Mouse (Mus musculus): ENCODE results near the gene Tnfrsf4.

Tnfrsf4 gene

DNA sequence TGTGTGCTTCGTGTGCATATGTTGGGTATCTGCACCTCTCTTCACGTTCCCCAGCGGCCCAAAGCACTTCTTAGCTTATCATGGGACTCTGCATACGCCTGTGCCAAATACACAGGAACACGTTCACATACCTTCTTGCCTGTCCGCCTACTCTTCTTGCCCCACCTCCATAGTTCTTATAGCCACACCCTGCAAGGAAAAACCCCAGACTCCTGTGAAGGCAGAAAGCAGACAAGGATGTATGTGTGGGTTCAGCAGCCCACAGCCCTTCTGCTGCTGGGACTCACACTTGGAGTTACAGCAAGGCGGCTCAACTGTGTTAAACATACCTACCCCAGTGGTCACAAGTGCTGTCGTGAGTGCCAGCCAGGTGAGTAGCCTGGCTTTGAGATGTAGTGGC lies at the start of gene Tnfrsf4:
Gene Tnfrsf4, plus strand, starts transcription at position 207 of the 400 bp plus-strand sequence.
- no peak for DNase-seq (ENCODE audit: low read depth, low spot score)

DNA sequence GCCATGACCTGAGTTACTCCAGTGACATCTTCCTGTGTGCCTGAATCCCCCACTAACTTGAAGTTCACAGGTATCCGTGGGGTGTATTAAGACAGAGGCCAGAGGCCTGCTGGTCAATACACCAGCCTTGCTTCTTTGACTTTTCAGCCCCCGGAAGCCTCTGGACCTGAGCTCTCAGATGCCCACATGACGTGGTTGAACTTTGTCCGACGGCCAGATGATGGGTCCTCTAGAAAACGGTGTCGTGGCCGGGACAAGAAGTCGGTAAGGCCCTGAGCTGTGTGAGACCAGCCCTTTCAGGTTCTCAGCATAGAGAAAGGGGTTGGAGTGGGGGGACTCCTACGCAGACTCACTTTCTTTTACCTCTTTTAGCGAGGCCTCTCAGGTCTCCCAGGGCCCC lies 49.2 kb upstream of the Tnfrsf4 start:
- DNase-seq (ENCODE audit: low read depth, low spot score): no peak

DNA sequence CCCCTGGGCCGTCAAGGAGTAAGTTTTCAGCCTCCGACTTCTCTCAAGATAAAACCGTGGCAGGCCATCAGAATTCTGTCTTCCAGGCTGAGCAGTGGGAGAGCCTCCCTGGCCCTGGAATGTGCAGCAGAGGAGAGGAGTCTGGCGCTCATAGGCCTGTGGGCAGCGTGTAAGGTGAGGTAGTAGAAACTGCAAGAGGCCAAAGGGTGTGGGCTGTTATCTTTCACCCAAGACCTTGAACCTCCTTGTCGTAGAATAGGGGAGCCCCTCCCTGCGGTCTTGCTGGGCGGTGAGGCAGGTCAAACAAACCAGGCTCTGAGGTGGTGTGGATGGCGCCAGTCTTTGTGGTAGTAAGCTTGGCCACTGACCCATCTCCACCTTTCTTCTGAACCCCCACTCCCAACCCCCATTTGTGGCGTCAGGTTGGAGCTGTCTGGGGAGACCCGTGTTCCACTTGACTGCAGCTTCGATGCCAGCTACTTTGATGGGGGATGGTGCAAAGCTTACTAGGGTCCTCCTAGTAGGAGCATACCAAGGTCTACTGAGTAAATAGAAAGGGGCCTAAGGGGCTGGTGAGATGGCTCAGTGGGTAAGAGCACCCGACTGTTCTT lies 44.5 kb upstream of the Tnfrsf4 start:
- DNase-seq (ENCODE audit: low read depth, low spot score): no peak

DNA sequence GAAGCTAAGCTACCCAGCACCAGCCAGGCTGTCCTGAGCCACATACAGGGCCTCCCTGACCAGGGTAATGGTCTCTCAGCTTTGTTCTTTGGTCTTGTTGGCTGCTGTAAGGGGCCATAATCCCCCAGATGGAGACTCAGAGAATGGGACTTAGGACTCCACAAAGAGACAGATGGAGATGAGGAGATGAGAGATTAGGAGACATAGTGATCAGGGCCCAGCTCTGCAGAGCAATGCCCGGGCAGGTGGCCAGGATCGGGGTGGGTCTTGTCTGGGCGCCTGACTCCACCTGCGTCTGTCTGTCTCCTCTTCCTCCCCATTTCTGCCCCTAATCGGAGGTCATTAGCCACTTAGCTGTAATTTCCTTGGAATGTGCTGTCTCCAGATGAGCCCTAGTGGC lies 43.4 kb upstream of the Tnfrsf4 start:
- DNase-seq (ENCODE audit: low read depth, low spot score): no peak

DNA sequence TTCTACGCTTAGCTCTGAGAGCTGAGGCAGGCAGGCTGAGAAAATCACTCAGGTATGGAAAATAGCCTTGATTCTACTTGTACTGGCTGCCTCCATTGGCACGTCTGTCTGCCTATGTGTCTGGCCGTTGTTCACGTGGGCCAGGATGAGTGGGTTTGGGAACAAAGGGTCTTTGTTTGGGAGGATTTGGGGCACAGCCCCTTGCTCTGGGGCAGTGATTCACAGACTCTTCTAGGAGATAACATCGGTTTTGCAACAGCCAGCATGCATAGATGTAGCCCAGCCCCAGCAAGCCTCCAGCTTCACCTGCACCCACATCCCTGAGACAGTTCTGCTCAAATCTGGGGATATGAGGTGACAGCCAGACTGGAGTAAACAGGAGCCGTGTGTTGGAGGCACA lies 41.0 kb upstream of the Tnfrsf4 start:
- no peak for DNase-seq (ENCODE audit: low read depth, low spot score)

DNA sequence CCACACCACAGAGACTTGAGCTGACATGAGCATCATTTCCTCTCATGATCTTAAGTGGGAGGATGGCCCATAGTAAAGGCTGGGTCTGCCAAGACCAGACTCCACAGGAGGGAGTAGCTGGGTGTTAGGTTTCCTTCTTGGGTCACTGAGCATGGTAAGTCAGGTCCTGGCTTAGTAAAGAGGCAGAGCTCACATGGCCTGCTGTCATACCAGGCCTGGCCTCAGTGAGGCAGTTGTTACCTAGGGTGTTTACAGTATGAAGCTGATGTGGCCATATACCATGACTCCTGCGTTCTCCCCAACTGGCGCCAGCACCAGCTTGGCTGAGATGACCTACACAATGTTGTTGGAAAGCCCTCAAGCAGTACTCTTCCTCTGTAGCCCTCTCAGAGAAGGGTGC lies 40.4 kb upstream of the Tnfrsf4 start:
- DNase-seq (ENCODE audit: low read depth, low spot score): no peak

DNA sequence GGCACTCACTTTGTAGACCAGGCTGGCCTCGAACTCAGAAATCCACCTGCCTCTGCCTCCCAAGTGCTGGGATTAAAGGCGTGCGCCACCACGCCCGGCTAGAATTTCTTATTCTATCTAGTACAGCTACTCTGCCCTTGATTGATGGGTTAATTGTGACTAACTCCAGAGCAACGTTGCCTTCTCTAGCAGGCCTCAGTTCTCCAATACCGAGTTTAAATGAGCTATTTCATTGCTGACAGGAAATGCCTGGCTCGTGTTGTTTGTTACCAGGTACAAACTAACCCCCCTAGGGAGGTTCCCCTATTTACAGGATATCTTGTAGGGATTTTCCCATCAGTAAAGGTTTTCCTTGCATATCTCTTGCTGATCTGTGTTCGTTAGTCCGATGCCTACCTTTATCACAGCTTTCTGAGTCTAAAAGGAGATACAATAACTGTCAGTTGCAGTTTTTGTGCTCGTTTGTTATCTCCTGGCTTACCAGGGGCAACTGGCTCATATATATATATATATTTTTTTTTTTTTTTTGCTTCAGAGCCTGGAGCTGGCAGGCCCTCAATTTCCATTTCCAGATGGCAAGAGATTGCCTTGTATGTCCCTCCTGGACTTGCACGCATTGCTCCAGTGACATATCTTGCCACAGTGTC lies 32.1 kb upstream of the Tnfrsf4 start:
- no peak for DNase-seq (ENCODE audit: low read depth, low spot score)

DNA sequence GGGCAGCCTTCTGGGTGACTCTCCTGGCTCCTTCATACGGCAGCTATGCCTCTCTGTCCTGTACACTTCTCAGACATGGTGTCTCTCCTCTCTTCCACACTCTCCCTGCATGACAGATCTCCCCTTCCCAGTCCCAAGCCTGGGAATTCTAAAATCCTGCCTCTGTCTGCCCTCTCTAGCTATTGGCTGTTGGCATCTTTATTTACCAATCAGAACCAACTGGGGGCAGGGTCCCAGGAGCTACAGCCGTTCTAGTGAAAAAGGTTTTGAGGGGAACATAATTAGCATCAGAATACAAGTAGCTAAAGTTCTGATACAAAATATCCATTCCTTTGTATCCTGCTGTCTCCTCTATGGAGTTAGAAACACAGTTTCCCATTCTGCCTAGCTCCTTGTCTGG lies 29.9 kb upstream of the Tnfrsf4 start:
- no peak for DNase-seq (ENCODE audit: low read depth, low spot score)

DNA sequence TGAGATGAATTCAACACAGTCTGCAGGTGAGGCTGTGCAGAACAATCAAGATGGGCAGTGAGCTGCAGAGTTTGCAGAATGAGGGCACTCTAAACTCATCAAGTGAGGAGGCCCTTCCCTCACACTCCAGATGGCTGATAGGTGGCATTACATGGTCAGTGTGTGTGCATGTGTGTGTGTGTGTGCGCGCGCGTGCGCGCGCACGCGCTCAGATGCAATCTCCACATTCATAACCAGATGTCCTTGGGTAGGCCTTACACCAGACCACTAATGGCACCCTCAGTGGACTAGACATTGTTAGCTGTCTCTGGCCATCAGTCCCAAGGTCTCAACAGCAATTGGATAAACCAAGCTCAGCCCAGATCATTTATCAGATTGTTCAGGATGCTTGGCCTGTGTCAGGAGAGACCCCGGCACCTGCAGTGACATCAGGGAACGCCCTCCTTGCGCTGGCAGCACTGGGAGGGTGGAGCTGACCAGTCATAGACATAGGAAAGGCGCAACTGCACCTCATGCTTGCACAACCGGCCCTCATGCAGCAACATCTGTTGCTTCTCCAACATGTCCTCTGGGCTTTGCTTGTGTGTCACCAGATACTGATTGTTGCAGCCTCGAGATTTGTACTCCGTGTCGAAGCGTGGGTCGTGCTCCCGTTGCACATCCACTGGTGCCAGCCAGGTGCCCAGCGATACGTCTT lies 22.3 kb upstream of the Tnfrsf4 start:
- no peak for DNase-seq (ENCODE audit: low read depth, low spot score)

DNA sequence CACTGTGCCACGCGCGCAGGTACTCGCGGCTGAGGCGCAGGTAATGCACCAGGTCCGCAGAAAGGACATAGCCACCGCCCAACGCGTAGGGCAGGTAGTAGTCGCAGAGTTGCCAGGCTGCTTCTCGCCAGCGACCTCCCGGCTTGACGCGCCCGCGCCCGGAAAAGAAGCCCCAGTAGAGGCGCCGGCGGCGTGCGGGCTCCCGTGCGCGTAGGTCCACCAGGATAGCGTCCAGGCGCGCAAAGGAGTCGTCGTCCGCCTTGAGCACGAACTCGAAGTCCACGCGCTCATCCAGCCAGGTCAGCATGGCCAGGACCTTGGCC lies 21.8 kb upstream of the Tnfrsf4 start:
- DNase-seq (ENCODE audit: low read depth, low spot score): no peak

DNA sequence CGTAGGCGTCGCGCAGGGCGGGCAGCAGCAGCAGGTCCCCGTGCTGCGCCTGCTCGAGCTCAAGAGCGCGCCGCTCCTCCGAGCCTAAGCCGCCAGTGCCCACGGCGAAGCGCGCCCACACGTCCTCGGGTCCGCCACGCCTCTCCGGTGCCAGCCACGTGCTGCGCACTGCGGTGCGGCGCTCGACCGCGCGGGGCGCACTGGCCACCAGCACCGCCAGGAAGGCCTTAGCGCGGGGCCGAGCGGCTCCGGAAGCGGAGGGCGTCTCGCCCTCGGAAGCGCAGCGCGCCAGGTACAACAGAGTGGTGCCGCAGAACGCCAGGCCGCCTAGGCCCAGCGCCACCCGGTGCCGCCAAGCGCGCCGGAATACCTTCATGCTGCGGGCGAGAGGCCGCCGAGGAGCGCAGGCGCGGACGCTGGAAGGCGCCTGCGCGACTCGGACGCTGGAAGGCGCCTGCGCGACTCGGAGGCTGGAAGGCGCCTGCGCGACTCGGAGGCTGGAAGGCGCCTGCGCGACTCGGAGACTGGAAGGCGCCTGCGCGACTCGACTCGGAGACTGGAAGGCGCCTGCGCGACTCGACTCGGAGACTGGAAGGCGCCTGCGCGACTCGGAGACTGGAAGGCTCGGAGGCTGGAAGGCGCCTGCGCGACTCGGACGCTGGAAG lies 21.3 kb upstream of the Tnfrsf4 start, which contains the start of the genes B3galt6 and Sdf4:
Gene B3galt6, minus strand, starts transcription at position 409 of the 665 bp plus-strand sequence.
Gene Sdf4, plus strand, starts transcription at position 632 of the 665 bp plus-strand sequence.
- peak; percentile 90 for DNase-seq (ENCODE audit: low read depth, low spot score)

DNA sequence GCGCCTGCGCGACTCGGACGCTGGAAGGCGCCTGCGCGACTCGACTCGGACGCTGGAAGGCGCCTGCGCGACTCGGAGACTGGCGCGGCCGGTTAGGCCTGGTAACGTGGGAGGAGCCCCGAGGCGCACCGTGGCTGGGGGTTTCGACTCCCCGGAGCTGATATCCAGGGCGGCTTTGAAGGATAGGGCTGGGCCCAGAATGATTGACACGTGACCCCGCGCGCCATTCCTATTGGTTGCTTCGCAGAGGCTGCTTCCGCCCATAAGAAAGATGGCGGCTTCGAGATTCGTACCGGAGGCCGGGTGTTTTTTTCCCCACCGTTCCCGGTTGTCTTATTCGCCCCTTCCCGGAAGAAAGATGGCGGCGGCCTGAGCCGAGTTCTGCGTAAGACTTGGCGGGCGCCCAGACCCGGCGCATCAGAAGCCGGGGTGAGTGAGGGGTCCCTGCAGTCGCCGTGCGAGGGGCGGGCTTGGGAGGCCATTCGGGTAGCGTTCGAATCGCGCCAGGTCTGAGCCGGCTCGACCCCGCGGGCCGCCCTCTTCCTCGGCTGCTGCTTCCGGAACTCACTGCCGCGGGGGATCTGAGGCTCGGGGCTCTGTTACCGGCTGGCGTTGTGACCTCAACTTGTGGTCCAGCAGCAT lies 20.6 kb upstream of the Tnfrsf4 start:
- DNase-seq (ENCODE audit: low read depth, low spot score): peak; percentile 92

DNA sequence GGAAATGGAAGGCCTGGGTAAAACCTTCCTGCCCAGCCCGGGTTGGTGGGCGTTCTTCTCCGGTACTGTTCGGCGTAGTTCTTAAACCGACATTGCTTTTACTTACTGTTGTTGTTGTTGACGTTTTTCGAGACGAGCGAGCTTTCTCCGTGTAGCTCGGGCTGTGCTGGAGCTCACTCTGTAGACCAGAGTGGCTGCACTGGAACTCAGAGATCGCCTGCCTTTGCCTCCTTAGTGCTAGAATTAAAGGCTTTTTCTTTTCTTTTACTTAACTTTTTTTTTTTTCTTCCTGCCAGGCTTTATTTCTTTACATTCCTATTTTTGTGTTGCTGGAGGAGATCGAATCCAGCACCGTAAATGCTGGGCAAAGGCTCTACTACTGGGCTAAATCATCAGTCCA lies 20.0 kb upstream of the Tnfrsf4 start:
- DNase-seq (ENCODE audit: low read depth, low spot score): no peak

DNA sequence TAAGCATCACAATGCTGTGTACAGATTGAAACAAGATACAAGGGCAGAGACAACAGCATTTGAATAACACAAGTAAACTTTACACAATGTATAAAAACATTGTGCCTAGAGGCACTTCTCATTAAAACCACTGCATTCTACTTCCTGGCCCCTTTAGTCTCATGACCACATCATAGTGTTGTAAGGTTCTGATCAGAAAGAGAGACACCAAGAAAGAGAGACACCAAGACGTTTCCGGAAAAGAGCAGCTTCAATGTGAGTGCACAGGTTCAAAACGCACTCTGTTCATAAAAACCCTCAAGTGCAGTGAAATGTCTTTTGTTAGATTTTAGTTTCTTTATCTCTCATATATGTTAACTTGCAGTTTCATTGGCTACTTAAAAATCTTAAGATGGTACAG lies 9.5 kb upstream of the Tnfrsf4 start:
- DNase-seq (ENCODE audit: low read depth, low spot score): no peak

DNA sequence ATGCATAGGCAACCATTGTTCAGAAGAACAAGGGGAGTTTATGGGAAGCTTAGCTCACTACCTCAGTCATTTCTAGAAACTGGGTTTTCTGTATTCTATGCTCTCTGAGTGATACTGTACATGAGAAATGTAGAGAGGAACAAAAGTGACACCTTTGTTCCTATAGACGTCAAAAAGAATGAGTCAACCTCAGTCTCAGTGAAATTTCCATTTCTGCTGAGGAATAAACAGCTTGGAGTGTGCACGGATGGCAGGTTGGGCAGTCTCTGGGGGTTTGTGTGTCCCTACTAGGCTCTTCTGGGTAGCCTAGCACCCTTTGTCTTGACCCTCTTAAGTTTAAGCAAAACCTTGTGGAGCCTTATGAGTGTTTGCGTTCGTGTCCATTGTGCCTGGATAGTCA lies 5.3 kb upstream of the Tnfrsf4 start:
- no peak for DNase-seq (ENCODE audit: low read depth, low spot score)

DNA sequence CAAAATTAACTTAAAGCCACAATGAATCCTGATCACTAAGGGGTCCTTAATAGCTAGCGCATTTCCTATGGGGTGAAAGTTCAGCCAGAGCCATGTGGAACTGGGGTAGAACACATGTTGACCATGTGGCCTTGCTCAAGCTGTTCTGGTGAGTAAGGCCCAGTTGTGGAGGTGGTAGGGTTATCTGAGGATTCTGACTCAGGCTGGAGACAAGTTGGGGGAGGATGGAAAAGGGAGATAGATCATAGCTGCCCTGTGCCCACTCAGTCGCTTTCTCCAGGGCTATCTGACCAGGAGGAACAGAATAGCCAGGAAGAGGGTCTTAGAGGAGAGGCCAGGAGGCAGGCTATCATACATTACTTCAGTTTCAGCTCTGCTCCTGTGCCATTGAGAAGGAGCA lies 793 bp downstream of the Tnfrsf4 start:
- DNase-seq (ENCODE audit: low read depth, low spot score): no peak

DNA sequence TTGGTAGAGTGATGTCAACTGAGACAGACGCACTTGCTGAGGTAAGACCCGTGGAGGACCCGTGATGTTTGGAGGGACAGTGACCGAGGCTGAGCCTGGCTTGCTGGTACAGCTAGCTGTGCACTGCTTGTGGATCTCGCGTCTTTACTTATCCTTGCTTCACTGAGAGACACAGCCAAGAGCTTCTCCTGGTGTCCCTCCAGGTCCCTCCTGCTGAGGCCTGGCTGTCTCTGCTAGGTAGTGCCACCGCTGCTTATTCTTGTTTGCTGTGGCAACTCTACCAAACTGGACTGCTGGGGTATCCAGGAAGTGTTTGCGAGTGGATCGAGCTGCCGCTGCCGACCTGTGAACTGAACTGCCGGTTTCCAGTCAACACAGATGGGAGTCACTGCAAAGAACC lies 6.1 kb downstream of the Tnfrsf4 start:
- DNase-seq (ENCODE audit: low read depth, low spot score): no peak

DNA sequence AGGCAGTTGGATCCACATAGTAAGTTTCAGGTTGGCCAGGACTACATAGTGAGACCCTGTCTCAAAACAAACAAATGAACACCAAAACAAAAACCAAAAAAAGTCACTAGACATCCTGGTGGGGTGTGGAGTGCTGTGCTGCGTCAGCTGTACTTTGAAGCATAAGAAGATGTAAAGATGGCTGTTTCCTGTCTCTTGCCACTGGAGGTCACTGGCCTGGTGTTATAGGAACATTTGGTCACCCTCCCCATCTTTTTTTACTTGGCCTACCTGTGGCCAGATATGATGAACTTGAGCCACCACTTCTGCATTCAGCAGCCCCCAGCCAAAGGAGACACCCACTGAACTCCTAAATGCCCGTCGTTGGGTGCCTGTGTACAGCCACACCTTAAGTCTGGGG lies 7.7 kb downstream of the Tnfrsf4 start:
- no peak for DNase-seq (ENCODE audit: low read depth, low spot score)

DNA sequence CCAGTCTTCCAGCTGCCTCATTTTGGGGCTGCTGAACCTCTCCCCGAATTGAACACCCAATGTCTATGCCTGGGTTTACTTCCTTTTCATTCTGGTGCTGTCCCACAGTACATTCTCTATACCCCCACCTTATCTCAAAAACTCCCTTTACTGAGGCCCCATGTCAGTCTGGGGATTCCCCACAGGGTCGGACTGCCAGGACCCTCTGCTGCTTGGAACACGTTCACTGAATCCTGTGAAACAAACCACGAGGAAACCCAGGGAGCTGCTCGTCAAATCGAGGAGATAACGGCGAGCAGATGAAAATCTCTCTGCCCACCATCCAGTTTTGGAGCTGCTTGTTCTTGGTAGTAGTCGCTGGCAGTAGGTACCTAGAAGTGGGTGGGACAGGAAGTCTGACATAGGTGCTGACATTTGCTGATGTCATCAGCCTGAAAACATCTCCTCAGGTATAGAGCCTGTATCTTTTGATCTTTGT lies 8.3 kb downstream of the Tnfrsf4 start:
- DNase-seq (ENCODE audit: low read depth, low spot score): no peak

DNA sequence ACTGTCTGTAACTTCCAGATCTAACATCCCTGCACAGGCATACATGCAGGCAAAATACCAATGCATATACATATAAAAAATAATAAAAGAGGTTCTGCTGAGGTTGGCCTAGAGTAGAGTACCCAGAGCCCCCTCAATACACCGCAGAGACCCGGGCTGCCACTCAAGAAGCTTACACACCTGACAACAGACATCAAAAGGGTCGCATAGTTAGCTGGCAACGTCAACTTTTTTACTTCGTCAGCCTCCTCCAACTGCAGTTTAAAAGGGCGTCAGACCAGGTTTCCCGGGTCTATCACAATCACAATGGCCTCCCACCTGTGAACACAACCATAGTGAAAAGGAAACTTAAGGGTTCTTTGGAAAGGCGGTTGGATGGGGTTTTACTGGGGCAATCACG lies 9.9 kb downstream of the Tnfrsf4 start:
- DNase-seq (ENCODE audit: low read depth, low spot score): no peak

DNA sequence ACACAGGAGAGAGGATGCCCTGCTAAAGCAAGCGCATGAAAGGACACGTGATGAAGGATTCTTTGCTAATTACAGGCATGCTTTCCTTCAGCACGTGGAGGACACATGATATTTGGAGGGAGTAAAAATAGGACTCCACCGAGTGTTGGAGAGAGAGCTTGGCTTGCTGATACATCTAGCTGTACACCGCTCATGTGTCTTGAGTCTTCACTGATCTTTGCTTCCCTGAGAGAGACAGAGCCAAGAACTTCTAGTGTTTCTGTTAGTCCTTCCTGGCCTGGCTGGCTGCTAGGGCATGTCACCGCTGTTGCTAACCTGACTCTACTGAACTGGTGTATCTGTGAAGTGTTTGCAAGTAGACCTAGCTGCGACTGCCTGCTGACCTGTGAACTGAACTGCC lies 10.5 kb downstream of the Tnfrsf4 start:
- no peak for DNase-seq (ENCODE audit: low read depth, low spot score)

DNA sequence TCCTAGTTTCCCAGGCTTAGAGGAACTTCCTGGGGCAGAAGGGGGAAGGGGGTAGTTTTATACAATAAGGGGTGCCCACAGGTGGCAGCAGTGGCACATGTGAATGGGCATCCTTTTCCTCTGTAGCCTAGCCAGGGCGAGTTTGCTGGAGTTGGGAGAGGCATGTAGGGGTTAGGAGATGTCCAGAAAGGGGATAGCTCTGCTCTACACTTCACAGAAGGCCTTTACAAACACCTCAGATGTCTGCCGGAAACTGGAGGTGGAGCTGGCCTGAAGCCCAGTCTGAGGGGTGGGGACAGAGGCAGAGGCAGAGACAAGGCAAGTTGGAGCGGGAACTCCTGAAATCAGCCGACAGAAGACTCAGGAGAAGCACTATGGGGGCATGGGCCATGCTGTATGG lies 12.4 kb downstream of the Tnfrsf4 start, which contains the start of gene Tnfrsf18:
Gene Tnfrsf18, plus strand, starts transcription at position 152 of the 400 bp plus-strand sequence.
- no peak for DNase-seq (ENCODE audit: low read depth, low spot score)

Measured in forelimb bud, embryonic 11.5 days (tissue).